Mouse (Mus musculus) left cerebral cortex, postnatal 36 days (tissue): ENCODE measurements around the gene Gng7. TPM values are rescaled to one million over a fixed set of nuclear protein-coding genes. Genes with fewer than 3 reads are reported as not detected.

Experiments used
- DNase-seq, 2 experiments: peaks; one replicate each; pipeline ENCODE4 v3.0.0; 2021 to 2022; ENCODE audit warnings: low spot score in 2 of 2, mixed read lengths in 1 of 2
- intact Hi-C: fragments of 180-260 bp; cut with DNase I; formaldehyde crosslinking; loops from one replicate; pipeline ENCODE4 v1.15.1; 2025
- total RNA-seq, 2 experiments: library from RNA; stranded (reverse); gene quantifications; 2 replicates each; pipeline ENCODE4 v1.2.3; 2021

Gene Gng7
- total RNA-seq, 2 experiments from 2014 or later: 97.9 to 136 TPM

DNA sequence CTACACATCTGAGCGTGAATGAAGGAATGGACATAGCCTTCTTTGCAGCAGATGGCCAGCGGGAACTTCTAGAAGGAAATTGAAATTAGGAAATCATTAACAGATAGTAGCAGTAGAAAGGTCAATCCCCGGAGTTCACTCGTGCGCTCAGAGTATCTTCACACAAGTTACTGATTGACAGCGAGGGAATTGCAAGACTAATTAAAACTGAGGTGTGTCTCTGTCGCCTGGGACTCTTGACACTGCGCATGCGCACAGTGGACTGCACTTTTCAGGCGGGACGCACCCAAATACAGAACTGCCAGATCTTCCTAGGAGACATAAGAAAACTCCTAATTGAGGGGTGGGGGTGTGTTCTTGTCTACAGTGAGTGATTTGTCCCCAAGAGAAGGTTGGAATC, 39.3 kb downstream of the Gng7 start:
- intact Hi-C loops: no loop called here
- DNase-seq: no peak

GRCm38 (mm10) chr10:80973722-80974121, 41.0 kb downstream of the Gng7 start:
- intact Hi-C loops: no loop called here
- no peak for DNase-seq

DNA sequence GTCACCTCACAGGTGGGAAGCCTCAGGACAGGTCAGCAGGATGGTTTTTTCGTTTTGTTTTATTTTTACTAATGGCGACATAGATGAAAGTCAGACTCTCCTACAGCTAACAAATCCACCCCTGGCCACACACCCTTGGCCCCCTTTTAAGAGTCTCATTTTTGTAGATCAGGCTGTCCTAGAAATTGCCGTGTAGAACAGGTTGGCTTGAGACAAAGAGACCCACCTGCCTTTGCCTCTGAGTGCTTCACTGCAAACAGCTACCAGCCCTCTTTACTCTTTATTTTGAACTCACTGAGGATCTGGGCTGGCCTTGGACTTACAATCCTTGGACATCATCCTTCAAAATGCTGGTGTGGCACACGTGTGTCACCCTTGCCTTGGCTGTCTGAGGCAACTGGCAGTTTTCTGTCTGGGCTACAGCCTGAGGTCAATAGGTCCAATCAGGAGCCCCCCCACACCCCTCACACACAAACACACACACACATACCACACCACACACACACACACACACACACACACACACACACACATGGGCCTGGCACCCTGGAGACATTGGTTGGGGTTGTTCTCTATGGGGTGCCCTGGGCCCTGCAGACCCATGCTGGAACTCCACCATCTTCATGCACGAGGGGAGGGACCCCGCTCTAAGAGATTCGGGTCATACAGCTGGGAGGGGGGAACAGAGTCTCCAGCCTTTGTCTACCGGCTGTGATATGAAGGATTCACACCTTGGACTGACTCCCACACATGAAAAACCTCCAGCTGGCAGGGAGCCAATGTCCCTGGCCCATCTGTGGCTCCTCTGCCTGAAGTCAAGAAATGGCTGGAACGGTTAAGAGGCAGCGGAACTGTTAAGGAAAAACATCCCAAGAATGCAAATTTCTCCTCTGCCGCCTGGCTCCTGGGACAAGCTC, 42.4 kb downstream of the Gng7 start:
- intact Hi-C loops: no loop called here
- no peak for DNase-seq

- intact Hi-C loops: no loop called here
- no peak for DNase-seq
These were observed 43.2 kb downstream of the Gng7 start for GRCm38 (mm10) chr10:80971533-80971932.

- no peak for DNase-seq
- intact Hi-C loops: no loop called here
These were observed 44.6 kb downstream of the Gng7 start for GRCm38 (mm10) chr10:80970159-80970558.

- intact Hi-C loops: no loop called here
- no peak for DNase-seq
These were observed 45.4 kb downstream of the Gng7 start for GRCm38 (mm10) chr10:80969298-80969697.

DNA sequence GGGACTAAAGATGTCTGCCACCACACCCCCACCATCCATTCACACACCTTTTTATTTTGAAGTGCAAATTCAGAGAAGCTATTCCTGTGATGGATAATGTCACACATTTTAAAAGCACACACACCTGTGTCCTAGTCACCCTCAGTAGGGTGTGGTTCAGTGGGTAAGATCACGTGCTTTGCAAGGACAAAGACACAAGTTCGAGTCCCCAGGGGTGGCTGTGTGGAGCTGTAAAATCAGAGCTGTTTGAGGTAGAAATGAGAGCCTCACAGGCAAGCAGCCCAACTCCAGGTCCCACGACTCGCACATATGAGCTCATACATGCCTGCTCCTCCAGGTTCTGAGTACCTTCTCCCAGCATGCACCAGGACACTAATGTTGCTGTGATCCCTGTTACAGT, 46.6 kb downstream of the Gng7 start:
- intact Hi-C loops: no loop called here
- no peak for DNase-seq

GRCm38 (mm10) chr10:80967101-80967656, 47.6 kb downstream of the Gng7 start:
- intact Hi-C loops: no loop called here
- DNase-seq: no peak

- DNase-seq: no peak
- intact Hi-C loops: no loop called here
These were observed 48.4 kb downstream of the Gng7 start for GRCm38 (mm10) chr10:80966296-80966695.

DNA sequence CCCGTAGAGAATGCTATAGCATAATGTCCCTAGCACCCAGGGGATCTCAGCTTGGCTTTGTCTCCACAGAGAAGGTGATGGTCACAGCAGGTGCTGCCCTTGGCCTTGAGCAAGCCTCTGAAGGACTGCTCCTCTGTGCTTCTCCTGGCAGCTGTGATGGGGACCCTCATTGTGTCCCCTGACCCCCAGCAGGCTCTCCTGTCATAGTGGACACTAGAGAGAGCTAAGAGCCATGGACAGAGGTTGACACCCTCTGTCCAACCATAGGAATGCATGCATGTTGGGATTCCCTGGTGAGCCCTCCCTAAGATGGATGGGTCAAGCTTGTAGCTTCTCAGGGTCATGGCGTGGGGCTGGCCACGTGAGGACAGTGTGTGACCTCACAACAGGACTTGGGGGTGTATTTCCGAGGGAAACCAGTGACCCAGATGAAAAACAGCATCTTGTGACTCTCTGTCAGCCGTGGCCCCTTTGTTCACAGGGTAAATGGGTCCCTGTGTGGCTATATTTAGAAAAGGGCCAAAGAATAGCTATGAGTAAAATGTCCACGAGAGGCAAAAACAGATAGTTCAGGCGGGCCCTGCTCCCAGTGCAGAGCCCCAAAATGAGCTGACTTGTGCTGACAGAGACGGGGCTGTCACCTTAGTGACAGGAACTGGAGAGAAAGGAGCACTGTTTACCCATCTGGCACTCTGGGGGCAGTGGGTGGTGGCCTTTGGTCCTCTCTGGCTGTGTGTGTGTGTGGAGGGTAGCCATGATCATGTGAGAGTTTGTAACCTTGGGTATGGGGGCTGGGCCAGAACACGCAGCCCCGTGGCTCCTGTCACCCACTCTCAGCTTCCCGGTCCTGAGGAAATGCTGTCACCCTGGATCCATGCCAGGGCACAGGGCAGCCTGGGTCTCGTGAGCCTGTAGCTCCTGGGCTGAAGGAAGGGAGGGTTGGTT, 51.4 kb downstream of the Gng7 start:
- intact Hi-C loops: no loop called here
- DNase-seq: no peak

GRCm38 (mm10) chr10:80962585-80962984, 52.2 kb downstream of the Gng7 start:
- intact Hi-C loops: no loop called here
- no peak for DNase-seq

GRCm38 (mm10) chr10:80962051-80962472, 52.7 kb downstream of the Gng7 start:
- DNase-seq: no peak
- intact Hi-C loops: no loop called here

GRCm38 (mm10) chr10:80960551-80961508, 53.9 kb downstream of the Gng7 start:
- intact Hi-C loops: no loop called here
- no peak for DNase-seq

GRCm38 (mm10) chr10:80958979-80959637, 55.6 kb downstream of the Gng7 start:
- intact Hi-C loops: no loop called here
- DNase-seq: no peak

- intact Hi-C loops: no loop called here
- DNase-seq: no peak
These were observed 57.0 kb downstream of the Gng7 start for GRCm38 (mm10) chr10:80957791-80958190.

DNA sequence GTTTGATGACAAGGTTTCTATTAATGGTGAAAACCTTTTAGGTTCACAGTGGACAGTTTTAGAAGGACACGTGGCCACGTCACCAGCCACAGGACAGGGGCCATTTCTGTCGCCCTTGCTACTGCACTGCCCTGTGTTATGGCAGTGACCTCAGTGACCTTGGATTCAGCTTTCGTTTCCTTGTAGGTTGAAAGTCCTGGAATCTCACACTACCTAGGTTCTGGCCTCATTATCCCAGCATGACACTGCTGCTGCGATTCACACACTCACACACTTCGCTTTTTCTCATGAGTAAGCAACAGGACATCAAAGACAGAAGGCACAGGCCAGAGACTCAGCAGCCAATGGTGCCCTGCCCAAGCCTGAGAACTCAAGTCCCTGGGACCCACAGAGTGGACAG, 57.8 kb downstream of the Gng7 start:
- intact Hi-C loops: no loop called here
- no peak for DNase-seq

- intact Hi-C loops: no loop called here
- no peak for DNase-seq
These were observed 58.4 kb downstream of the Gng7 start for GRCm38 (mm10) chr10:80956385-80956784.

DNA sequence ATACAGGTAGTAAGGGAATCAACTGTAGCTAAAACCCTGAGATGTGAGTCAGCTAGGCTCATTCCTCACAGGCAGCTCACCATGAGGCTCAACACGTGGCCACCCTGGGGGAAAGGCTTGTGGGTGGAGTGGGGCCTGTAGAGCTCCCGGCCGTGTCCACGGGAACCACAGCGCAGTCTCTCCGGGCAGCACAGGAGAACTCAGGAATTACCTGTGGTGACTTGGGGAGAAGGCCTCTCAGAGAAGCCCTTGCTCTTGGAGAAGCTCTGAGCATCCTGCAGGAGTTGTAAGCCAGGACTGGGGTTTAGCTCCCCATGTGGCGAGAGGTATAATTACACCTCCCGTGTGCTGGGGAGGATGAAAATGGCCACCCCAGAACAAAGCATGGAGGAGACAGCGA, 59.2 kb downstream of the Gng7 start:
- peak in 1 of 2 experiments; percentile 50 for DNase-seq
- intact Hi-C loops: loop anchor here (2.0 kb wide), 1 partner anchor 27 kb away; no protein-coding TSS in a partner anchor
